Mouse (Mus musculus): ENCODE data around the gene Ccdc77. TPM values are rescaled to one million over a fixed set of nuclear protein-coding genes. Genes with fewer than 3 reads are reported as not detected.
A peak's percentile ranks its signal among the peaks of the same experiment; 100 is the strongest.

The Ccdc77 gene
- total RNA-seq (2021) = 1 to 10 TPM; 2.8 to 3.9 TPM
- long read RNA-seq, experiment 1, partial matches to known transcripts = 0 of 2 reads
- long read RNA-seq, experiment 1, other reads (novel, unspliced or antisense) = 0 of 2 reads
- long read RNA-seq, experiment 2, partial matches to known transcripts = 0 of 8 reads
- long read RNA-seq, experiment 2, other reads (novel, unspliced or antisense) = 5 of 8 reads

GRCm38 (mm10) chr6:120363688-120364522 is at the start of gene Ccdc77, which contains the start of gene Kdm5a:
TSS of gene Ccdc77 (minus strand) at chr6:120364374.
TSS of gene Kdm5a (plus strand) at chr6:120364124.
- TF ChIP-seq CTCF (IDR thresholded peaks at IDR 0.05) = no peak
- H3K27ac ChIP-seq = peak within 1 kb of the TSS; percentile 95
- H3K4me3 ChIP-seq = peak within 1 kb of the TSS; percentile 86
- peak; percentile 94 for DNase-seq
- intact Hi-C loops (cut with DNase I) = no loop called here

- DNase-seq = no peak
- Histone ChIP-seq H3K4me3 (no peak overlapping the region), H3K27ac (no peak overlapping the region)
- no peak for TF ChIP-seq CTCF (IDR thresholded peaks at IDR 0.05)
- intact Hi-C loops (cut with DNase I) = loop anchor here (10.0 kb wide), 1 partner anchor 361 kb away; no protein-coding TSS in a partner anchor
Measured at GRCm38 (mm10) chr6:120403936-120404335, 39.8 kb upstream of the Ccdc77 start.

GRCm38 (mm10) chr6:120395622-120396345 is 31.6 kb upstream of the Ccdc77 start:
- intact Hi-C loops (cut with DNase I) = no loop called here

GRCm38 (mm10) chr6:120392811-120393210 is 28.6 kb upstream of the Ccdc77 start:
- TF ChIP-seq CTCF (IDR thresholded peaks at IDR 0.05) = no peak
- H3K4me3 ChIP-seq = no peak overlapping the region
- no peak overlapping the region for H3K27ac ChIP-seq
- no peak for DNase-seq
- intact Hi-C loops (cut with DNase I) = loop anchor here (5.0 kb wide), 1 partner anchor 34 kb away; no protein-coding TSS in a partner anchor

More at GRCm38 (mm10) chr6:120395622-120396345, 31.6 kb upstream of the Ccdc77 start:
- no peak overlapping the region for H3K27ac ChIP-seq
- TF ChIP-seq CTCF (IDR thresholded peaks at IDR 0.05) = no peak
- no peak overlapping the region for H3K4me3 ChIP-seq
- DNase-seq = no peak

- Histone ChIP-seq H3K27ac (no peak overlapping the region), H3K4me3 (no peak overlapping the region)
- no peak for TF ChIP-seq CTCF (IDR thresholded peaks at IDR 0.05)
- DNase-seq = no peak
- intact Hi-C loops (cut with DNase I) = loop anchor here (5.0 kb wide), 1 partner anchor 37 kb away; no protein-coding TSS in a partner anchor
Measured at GRCm38 (mm10) chr6:120390054-120390453, 25.9 kb upstream of the Ccdc77 start.

GRCm38 (mm10) chr6:120376736-120377135 is 12.6 kb upstream of the Ccdc77 start:
- Histone ChIP-seq H3K4me3 (no peak overlapping the region), H3K27ac (no peak overlapping the region)
- DNase-seq = no peak
- no peak for TF ChIP-seq CTCF (IDR thresholded peaks at IDR 0.05)
- intact Hi-C loops (cut with DNase I) = loop anchor here (5.0 kb wide), 1 partner anchor 36 kb away; no protein-coding TSS in a partner anchor

GRCm38 (mm10) chr6:120365051-120365450 is 877 bp upstream of the Ccdc77 start:
- no peak for TF ChIP-seq CTCF (IDR thresholded peaks at IDR 0.05)
- intact Hi-C loops (cut with DNase I) = no loop called here
- peak overlapping the region; percentile 86 for H3K4me3 ChIP-seq
- H3K27ac ChIP-seq = peak overlapping the region; percentile 95
- no peak for DNase-seq

- no peak for DNase-seq
- intact Hi-C loops (cut with DNase I) = no loop called here
- H3K27ac ChIP-seq = peak overlapping the region; percentile 95
- no peak for TF ChIP-seq CTCF (IDR thresholded peaks at IDR 0.05)
- peak overlapping the region; percentile 86 for H3K4me3 ChIP-seq
Measured at GRCm38 (mm10) chr6:120364523-120364905, 340 bp upstream of the Ccdc77 start.

GRCm38 (mm10) chr6:120362774-120363687 is 1.1 kb downstream of the Ccdc77 start:
- H3K4me3 ChIP-seq = peak overlapping the region; percentile 86
- DNase-seq = no peak
- peak overlapping the region; percentile 95 for H3K27ac ChIP-seq
- intact Hi-C loops (cut with DNase I) = no loop called here
- no peak for TF ChIP-seq CTCF (IDR thresholded peaks at IDR 0.05)

GRCm38 (mm10) chr6:120362124-120362523 is 2.0 kb downstream of the Ccdc77 start:
- Histone ChIP-seq H3K4me3 (no peak overlapping the region), H3K27ac (peak overlapping the region; percentile 95; the same call in 1 of the 2 replicates)
- intact Hi-C loops (cut with DNase I) = no loop called here
- no peak for TF ChIP-seq CTCF (IDR thresholded peaks at IDR 0.05)
- no peak for DNase-seq
